Mouse (Mus musculus) liver, embryonic 11.5 days (tissue): ENCODE results near the gene Mau2. TPM values are rescaled to one million over a fixed set of nuclear protein-coding genes. Genes with fewer than 3 reads are reported as not detected.

Source experiments
- ATAC-seq: fragments of 200-750 bp; cut with Nextera tagmentation; replicated peaks from 2 replicates; pipeline ENCODE4 v1.8.0; 2017; ENCODE audit warnings: moderate number of reproducible peaks, mild to moderate bottlenecking, moderate TSS enrichment, moderate library complexity; ENCODE audit not compliant: low FRiP score
- DNase-seq: peaks from one replicate; pipeline ENCODE4 v3.0.0-alpha.2; 2017; ENCODE audit warnings: low spot score
- H3K27ac ChIP-seq: fragments of 300-500 bp; sonication (generic); 2 replicates; pipeline ENCODE4 v1.5.1; 2014; ENCODE audit warnings: mild to moderate bottlenecking, low read depth, low read length, control low read depth
- H3K27me3 ChIP-seq: fragments of 300-500 bp; sonication (generic); replicated peaks from 2 replicates; pipeline ENCODE4 v1.6.1; 2014; ENCODE audit warnings: low read length, mixed read lengths; ENCODE audit not compliant: control insufficient read depth, insufficient read depth
- H3K36me3 ChIP-seq: fragments of 300-500 bp; sonication (generic); 2 replicates; pipeline ENCODE4 v1.6.1; 2014; ENCODE audit warnings: mild to moderate bottlenecking, low read length, moderate library complexity, mixed read lengths; ENCODE audit not compliant: control insufficient read depth, insufficient read depth
- H3K4me1 ChIP-seq: fragments of 300-500 bp; sonication (generic); replicated peaks from 2 replicates; pipeline ENCODE4 v1.6.1; 2014; ENCODE audit warnings: low read length, mixed read lengths; ENCODE audit not compliant: control insufficient read depth, insufficient read depth
- H3K4me2 ChIP-seq: fragments of 300-500 bp; sonication (generic); 2 replicates; pipeline ENCODE4 v1.6.1; 2014; ENCODE audit warnings: mild to moderate bottlenecking, control low read depth, moderate library complexity
- H3K4me3 ChIP-seq: fragments of 300-500 bp; sonication (generic); 2 replicates; pipeline ENCODE4 v1.5.1; 2014; ENCODE audit warnings: low read depth, low read length, control low read depth
- H3K9ac ChIP-seq: fragments of 300-500 bp; sonication (generic); 2 replicates; pipeline ENCODE4 v1.6.1; 2014; ENCODE audit warnings: low read depth, low read length, control low read depth
- H3K9me3 ChIP-seq: fragments of 300-500 bp; sonication (generic); 2 replicates; pipeline ENCODE4 v1.6.1; 2016; ENCODE audit warnings: low read length, inconsistent platforms, mixed read lengths; ENCODE audit not compliant: control insufficient read depth
- WGBS: fragments of 180-500 bp; shearing (Covaris S2); extraction: QIAGEN DNeasy Blood & Tissue Kit; methylation state at CpG from one replicate; pipeline ENCODE4 v1.1.7; 2014; 5-methylcytosine and 5-hydroxymethylcytosine counted together
- polyA plus RNA-seq: library from polyadenylated mRNA; unstranded; fragments of >200 nt; fragmentation: Nextera tagmentation; extraction: Ambion mirVana; gene quantifications from 2 replicates; pipeline ENCODE4 v1.2.1, GENCODE M21; 2014

Mau2 gene
- polyA plus RNA-seq, 1 experiment from 2014 or later, result 42.1 TPM

GRCm38 (mm10) chr8:69973442-69974161, 68.9 kb downstream of the Mau2 start:
- peaks cover 28% of the 10 kb centered on the region for H3K4me1 ChIP-seq
- under 1% methylated on average over 52 of the region's 68 CpGs for WGBS
- peak; percentile 29; the same call in 1 of the 2 replicates for ATAC-seq

DNA sequence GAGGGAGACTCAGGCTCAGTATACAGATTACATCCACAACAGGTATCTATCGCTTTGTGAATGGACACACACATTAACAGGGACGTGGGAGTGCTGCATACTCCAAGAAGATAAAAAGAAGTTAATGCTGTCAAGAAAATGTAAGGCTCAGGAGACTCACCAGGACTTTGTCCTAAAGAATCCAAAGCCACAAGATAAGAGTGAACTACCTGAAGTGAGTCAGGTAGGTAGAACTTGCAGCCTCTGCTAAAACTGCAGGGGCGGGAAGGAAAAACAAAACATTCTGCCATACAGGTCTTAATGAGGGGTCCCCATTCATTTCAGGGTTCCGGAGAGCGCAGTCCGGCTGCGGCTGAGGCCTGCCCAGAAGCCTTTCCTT, 69.5 kb downstream of the Mau2 start:
- Histone ChIP-seq H3K36me3 (no peaks in the 10 kb centered on the region), H3K4me1 (peaks cover 28% of the 10 kb centered on the region), H3K4me2 (peak overlapping the region; percentile 80), H3K27ac (no peak overlapping the region), H3K4me3 (peak overlapping the region; percentile 97), H3K27me3 (no peaks in the 10 kb centered on the region), H3K9me3 (no peaks in the 10 kb centered on the region), H3K9ac (peak overlapping the region; percentile 98)
- ATAC-seq (no peak), DNase-seq (no peak)
- WGBS, result 9% methylated on average over 7 of the region's 7 CpGs

More at GRCm38 (mm10) chr8:69973442-69974161, 68.9 kb downstream of the Mau2 start:
- Histone ChIP-seq H3K27me3 (no peaks in the 10 kb centered on the region), H3K36me3 (no peaks in the 10 kb centered on the region), H3K9ac (peak overlapping the region; percentile 98), H3K9me3 (no peaks in the 10 kb centered on the region), H3K4me2 (peak overlapping the region; percentile 80), H3K27ac (peak overlapping the region; percentile 93), H3K4me3 (peak overlapping the region; percentile 97)
- peak; percentile 72 for DNase-seq

GRCm38 (mm10) chr8:69970880-69971279, 71.7 kb downstream of the Mau2 start:
- DNase-seq, result no peak
- peaks cover 41% of the 10 kb centered on the region for H3K4me1 ChIP-seq
- H3K9me3 ChIP-seq, result no peaks in the 10 kb centered on the region
- no peak overlapping the region for H3K4me3 ChIP-seq
- no peak overlapping the region for H3K9ac ChIP-seq
- 80% methylated on average over 2 of the region's 2 CpGs for WGBS
- no peaks in the 10 kb centered on the region for H3K27me3 ChIP-seq
- H3K36me3 ChIP-seq, result 0 out of 2 replicates have a peak, but pooled peaks cover 1% of the 10 kb centered on the region
- H3K4me2 ChIP-seq, result no peak overlapping the region
- ATAC-seq, result no peak
- H3K27ac ChIP-seq, result no peak overlapping the region

DNA sequence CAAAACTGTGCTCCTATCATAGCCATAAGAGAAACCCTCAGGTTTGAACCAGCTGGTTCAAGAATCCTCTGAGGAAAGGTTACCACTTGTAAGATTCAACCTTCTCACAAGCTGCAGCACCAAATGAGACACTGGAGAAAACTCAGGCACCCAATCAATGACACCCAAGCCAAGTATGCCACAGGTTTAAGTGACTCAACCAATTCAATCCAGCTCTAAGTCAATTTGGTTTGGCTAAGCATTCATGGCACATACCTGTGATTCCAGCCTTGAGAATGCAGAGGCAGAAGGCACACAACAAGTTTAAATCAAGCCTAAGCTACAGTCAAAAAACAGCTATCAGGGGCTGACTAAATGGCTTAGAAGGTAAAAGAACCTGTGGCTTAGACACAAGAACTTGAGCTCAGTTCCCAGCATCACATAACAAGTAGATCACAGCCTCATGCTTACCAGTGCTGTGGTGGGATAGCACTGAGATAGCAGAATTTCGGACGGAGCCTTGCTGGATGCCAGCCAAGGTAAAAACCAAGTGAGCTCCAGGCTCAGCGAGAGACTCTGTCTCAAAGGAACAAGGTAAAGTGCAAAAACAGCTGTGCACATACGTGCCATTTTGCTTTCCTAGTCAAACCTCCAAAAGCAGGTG, 75.1 kb downstream of the Mau2 start:
- H3K9ac ChIP-seq, result no peak overlapping the region
- DNase-seq (no peak), ATAC-seq (no peak)
- WGBS, result 84% methylated on average over 4 of the region's 4 CpGs
- H3K27ac ChIP-seq, result no peak overlapping the region
- no peaks in the 10 kb centered on the region for H3K9me3 ChIP-seq
- no peak overlapping the region for H3K4me3 ChIP-seq
- peaks cover 31% of the 10 kb centered on the region for H3K4me1 ChIP-seq
- H3K36me3 ChIP-seq, result 0 out of 2 replicates have a peak, but pooled peaks cover 5% of the 10 kb centered on the region
- H3K4me2 ChIP-seq, result no peak overlapping the region
- H3K27me3 ChIP-seq, result no peaks in the 10 kb centered on the region

Other genes with a start within 250 kb of the Mau2 start
- gene Gmip, start 234.1 kb downstream of the Mau2 start, polyA plus RNA-seq, result 9.5 and 10.9 TPM in 2 replicates
- gene Lpar2, start 220.3 kb downstream of the Mau2 start, polyA plus RNA-seq, result 0.44 and 0.49 TPM in 2 replicates
- gene Pbx4, start 210.2 kb downstream of the Mau2 start, polyA plus RNA-seq, result 5.6 and 6.3 TPM in 2 replicates
- gene Cilp2, start 155.0 kb downstream of the Mau2 start, polyA plus RNA-seq, result 0.48 and 0.56 TPM in 2 replicates
- 4.5 and 5.2 TPM in 2 replicates for gene Tssk6, start 140.6 kb downstream of the Mau2 start, polyA plus RNA-seq
- 145 and 159 TPM in 2 replicates for gene Ndufa13, start 140.2 kb downstream of the Mau2 start, polyA plus RNA-seq
- gene Yjefn3, start 140.0 kb downstream of the Mau2 start, polyA plus RNA-seq, result 1.7 and 1.9 TPM in 2 replicates
- 72.6 and 75.3 TPM in 2 replicates for gene Gatad2a, start 46.4 kb downstream of the Mau2 start, polyA plus RNA-seq
- gene Sugp1, start 79 bp upstream of the Mau2 start, polyA plus RNA-seq, result 30.8 and 32.4 TPM in 2 replicates
- gene Tm6sf2, start 30.2 kb upstream of the Mau2 start, polyA plus RNA-seq, result 0.60 and 0.82 TPM in 2 replicates
- gene Hapln4, start 40.7 kb upstream of the Mau2 start, polyA plus RNA-seq, result 0.27 and 0.64 TPM in 2 replicates
- 0.08 and 0.15 TPM in 2 replicates for gene Ncan, start 78.1 kb upstream of the Mau2 start, polyA plus RNA-seq
- 32.9 and 35.4 TPM in 2 replicates for gene Nr2c2ap, start 88.6 kb upstream of the Mau2 start, polyA plus RNA-seq
- gene Rfxank, start 96.4 kb upstream of the Mau2 start, polyA plus RNA-seq, result 15.2 and 16.7 TPM in 2 replicates
- 38.6 and 46.2 TPM in 2 replicates for gene Borcs8, start 96.8 kb upstream of the Mau2 start, polyA plus RNA-seq
- 0.45 and 0.51 TPM in 2 replicates for gene Mef2b, start 97.0 kb upstream of the Mau2 start, polyA plus RNA-seq
- gene Tmem161a, start 129.6 kb upstream of the Mau2 start, polyA plus RNA-seq, result 53.1 and 53.4 TPM in 2 replicates
- 7.1 and 7.9 TPM in 2 replicates for gene Slc25a42, start 169.6 kb upstream of the Mau2 start, polyA plus RNA-seq
- 33.0 and 40.8 TPM in 2 replicates for gene Sugp2, start 191.5 kb upstream of the Mau2 start, polyA plus RNA-seq
- 34.8 and 35.0 TPM in 2 replicates for gene Armc6, start 191.7 kb upstream of the Mau2 start, polyA plus RNA-seq
- gene Homer3, start 240.1 kb upstream of the Mau2 start, polyA plus RNA-seq, result 33.9 and 37.9 TPM in 2 replicates